Mouse (Mus musculus) heart, postnatal 0 days (tissue): ENCODE measurements around the gene Pitpnb. TPM values are rescaled to one million over a fixed set of nuclear protein-coding genes. Genes with fewer than 3 reads are reported as not detected.

ENCODE experiments used
- ATAC-seq: fragments of 200-750 bp; cut with Nextera tagmentation; 2 replicates; pipeline ENCODE4 v1.8.0; 2017; ENCODE audit warnings: low read depth, moderate number of reproducible peaks, moderate library complexity; ENCODE audit not compliant: insufficient read depth
- DNase-seq: peaks from one replicate; pipeline ENCODE4 v3.0.0-alpha.2; 2016; ENCODE audit warnings: low spot score
- H3K27ac ChIP-seq: fragments of 300-500 bp; sonication (generic); 2 replicates; pipeline ENCODE4 v1.5.1; 2014; ENCODE audit warnings: low read depth, mild to moderate bottlenecking
- H3K27me3 ChIP-seq: fragments of 300-500 bp; sonication (generic); 2 replicates; pipeline ENCODE4 v1.6.1; 2014; ENCODE audit warnings: low read length, mixed read lengths; ENCODE audit not compliant: control insufficient read depth, insufficient read depth
- H3K36me3 ChIP-seq: fragments of 300-500 bp; sonication (generic); replicated peaks from 2 replicates; pipeline ENCODE4 v1.6.1; 2014; ENCODE audit warnings: low read length, mixed read lengths; ENCODE audit not compliant: control insufficient read depth, insufficient read depth
- H3K4me1 ChIP-seq: fragments of 300-500 bp; sonication (generic); 2 replicates; pipeline ENCODE4 v1.6.1; 2014; ENCODE audit warnings: antibody characterized with exemption; ENCODE audit not compliant: control insufficient read depth, insufficient read depth
- H3K4me2 ChIP-seq: fragments of 300-500 bp; sonication (generic); 2 replicates; pipeline ENCODE4 v1.6.1; 2014; ENCODE audit warnings: low read depth, mild to moderate bottlenecking, low read length, moderate library complexity
- H3K4me3 ChIP-seq: fragments of 300-500 bp; sonication (generic); 2 replicates; pipeline ENCODE4 v1.5.1; 2014; ENCODE audit warnings: low read depth, low read length
- H3K9ac ChIP-seq: fragments of 300-500 bp; sonication (generic); replicated peaks from 2 replicates; pipeline ENCODE4 v1.6.1; 2014; ENCODE audit warnings: low read depth, low read length, mixed read lengths
- H3K9me3 ChIP-seq: fragments of 300-500 bp; sonication (generic); replicated peaks from 2 replicates; pipeline ENCODE4 v1.6.1; 2016; ENCODE audit warnings: low read length; ENCODE audit not compliant: control insufficient read depth
- CTCF ChIP-seq: IDR thresholded peaks from 2 replicates; pipeline ENCODE4 v1.5.1; 2016; ENCODE audit warnings: antibody characterized with exemption, control low read depth, low read depth
- EP300 ChIP-seq: IDR thresholded peaks from 2 replicates; pipeline ENCODE4 v1.6.1; 2016; ENCODE audit warnings: antibody characterized with exemption, low read depth
- WGBS: fragments of 180-500 bp; shearing (Covaris S2); extraction: QIAGEN DNeasy Blood & Tissue Kit; methylation state at CpG from one replicate; pipeline ENCODE4 v1.1.7; 2014; 5-methylcytosine and 5-hydroxymethylcytosine counted together
- polyA plus RNA-seq: library from polyadenylated mRNA; unstranded; fragments of >200 nt; fragmentation: Nextera tagmentation; extraction: Ambion mirVana; gene quantifications from 2 replicates; pipeline ENCODE4 v1.2.1, GENCODE M21; 2015
- total RNA-seq: library from RNA; depleted of rRNA; stranded (reverse); fragments of >200 nt; gene quantifications from 2 replicates; pipeline ENCODE4 v1.2.3, GENCODE M21; 2014; ENCODE audit warnings: low replicate concordance

The Pitpnb gene
- total and polyA plus RNA-seq, 2 experiments from 2014 or later: 2.3 to 56.1 TPM

DNA sequence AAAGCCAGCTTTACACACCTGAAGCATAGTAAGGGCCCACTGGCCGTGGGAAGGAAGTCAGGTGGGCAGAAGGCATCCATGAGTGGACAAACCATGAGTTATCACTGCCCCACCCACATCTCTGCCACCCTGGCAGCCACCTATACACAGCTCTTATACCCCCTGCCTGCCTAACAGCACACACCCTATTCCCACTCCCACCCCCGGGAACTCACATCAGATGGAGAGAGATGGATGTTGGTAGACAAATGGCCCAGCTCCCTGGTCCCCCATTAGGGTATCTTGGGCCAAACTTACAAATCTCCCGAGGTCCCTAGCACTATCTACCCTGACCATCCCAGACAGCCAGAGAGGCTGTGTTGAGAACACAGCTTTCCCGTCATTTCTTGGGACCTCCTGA is 68.7 kb downstream of the Pitpnb start:
- no peak for TF ChIP-seq CTCF
- no peak for TF ChIP-seq EP300
- 54% methylated on average over 4 of the region's 4 CpGs for WGBS
- Histone ChIP-seq H3K27ac (no peak overlapping the region), H3K27me3 (peaks cover 15% of the 10 kb centered on the region), H3K36me3 (no peaks in the 10 kb centered on the region), H3K9ac (no peak overlapping the region), H3K9me3 (no peaks in the 10 kb centered on the region), H3K4me3 (no peak overlapping the region), H3K4me2 (no peak overlapping the region), H3K4me1 (peaks cover 6% of the 10 kb centered on the region; the same call in 1 of the 2 replicates)
- ATAC-seq (no peak), DNase-seq (no peak)

DNA sequence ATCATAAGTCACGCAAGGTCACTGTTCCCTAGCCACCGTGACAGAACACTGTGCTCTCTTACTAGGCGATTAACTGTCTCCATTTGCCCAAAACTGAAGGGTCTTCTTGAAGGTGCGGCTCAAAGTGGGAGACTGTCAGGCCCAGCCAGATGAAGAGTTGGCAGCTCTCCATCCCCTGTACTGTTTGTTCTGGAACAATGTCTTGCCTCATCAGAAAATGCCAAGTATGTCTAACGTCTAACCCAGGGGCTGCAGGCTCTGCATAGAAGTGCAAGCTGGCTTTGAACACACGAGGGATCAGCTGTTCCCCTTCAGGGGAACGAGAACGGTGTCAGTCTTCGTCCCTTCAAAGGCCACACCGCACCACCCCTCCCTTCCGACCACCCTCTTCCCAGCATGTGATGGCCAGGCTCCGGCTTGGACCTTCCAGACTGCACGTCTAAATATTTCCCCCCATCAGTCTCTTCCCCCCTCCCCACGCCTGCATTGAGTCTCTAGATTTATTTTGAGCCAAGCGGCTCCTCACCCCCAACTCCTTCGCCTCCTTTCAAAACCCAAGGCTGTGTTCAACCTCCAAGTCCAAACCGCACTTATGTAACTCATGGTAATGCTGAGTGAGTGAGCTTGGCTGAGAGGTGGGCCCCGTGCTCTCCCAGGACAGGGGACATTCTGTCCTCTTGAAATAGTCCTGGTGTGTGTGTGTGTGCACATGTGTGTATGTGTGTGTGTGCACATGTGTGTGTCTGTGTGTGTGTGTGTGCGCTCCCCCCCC is 71.5 kb downstream of the Pitpnb start:
- DNase-seq: no peak

DNA sequence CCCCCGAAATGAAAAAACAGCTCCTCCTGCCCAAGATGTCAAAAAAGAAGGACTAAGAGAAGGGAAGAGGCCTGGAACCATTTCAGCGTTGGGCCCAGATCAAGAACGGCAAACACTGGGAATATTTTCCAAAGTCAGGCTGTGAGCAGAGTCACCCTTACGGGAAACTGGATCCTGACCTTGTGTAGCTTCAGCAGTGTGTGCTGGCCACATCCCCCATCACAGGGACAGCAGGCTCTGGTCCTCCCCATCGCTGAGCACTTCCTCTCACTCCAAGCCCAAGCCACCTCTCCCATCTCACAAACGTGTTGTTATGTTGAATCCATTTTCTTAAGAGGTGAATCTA is 72.1 kb downstream of the Pitpnb start:
- Histone ChIP-seq H3K27me3 (peaks cover 17% of the 10 kb centered on the region), H3K27ac (no peak overlapping the region), H3K4me3 (no peak overlapping the region), H3K36me3 (no peaks in the 10 kb centered on the region), H3K9me3 (no peaks in the 10 kb centered on the region), H3K9ac (no peak overlapping the region), H3K4me2 (no peak overlapping the region), H3K4me1 (no peaks in the 10 kb centered on the region)
- TF ChIP-seq CTCF (no peak), EP300 (no peak)
- DNase-seq (no peak), ATAC-seq (no peak)
- 71% methylated on average over 6 of the region's 6 CpGs for WGBS

More for the DNA sequence above, 71.5 kb downstream of the Pitpnb start:
- H3K9me3 ChIP-seq: no peaks in the 10 kb centered on the region
- H3K27ac ChIP-seq: no peak overlapping the region
- no peak overlapping the region for H3K4me3 ChIP-seq
- H3K27me3 ChIP-seq: peaks cover 17% of the 10 kb centered on the region
- no peak overlapping the region for H3K4me2 ChIP-seq
- no peak for ATAC-seq
- H3K36me3 ChIP-seq: no peaks in the 10 kb centered on the region
- 68% methylated on average over 19 of the region's 19 CpGs for WGBS
- H3K9ac ChIP-seq: no peak overlapping the region
- H3K4me1 ChIP-seq: no peaks in the 10 kb centered on the region
- no peak for TF ChIP-seq CTCF

DNA sequence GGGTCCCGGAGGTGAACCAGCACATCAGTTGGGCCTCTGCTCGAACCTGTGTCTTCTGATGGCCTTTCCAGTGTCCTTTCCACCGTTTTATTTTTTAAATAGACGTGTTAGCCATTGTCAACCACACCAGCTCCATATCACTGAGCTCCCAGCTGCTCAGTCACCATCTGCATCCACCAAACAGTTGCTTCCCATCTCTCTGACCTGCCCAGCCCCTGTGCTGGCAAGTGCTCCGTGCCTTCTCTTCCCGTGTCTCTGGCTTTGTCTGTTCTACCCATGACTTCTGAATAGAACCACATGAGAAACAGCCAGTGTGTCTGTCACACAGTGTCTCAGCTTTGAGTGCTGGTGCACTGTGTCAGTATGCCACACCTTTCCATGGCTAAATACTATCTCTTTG is 74.2 kb downstream of the Pitpnb start:
- ATAC-seq (no peak), DNase-seq (no peak)
- Histone ChIP-seq H3K9me3 (no peaks in the 10 kb centered on the region), H3K4me1 (peaks cover 7% of the 10 kb centered on the region), H3K27me3 (peaks cover 9% of the 10 kb centered on the region; the same call in 1 of the 2 replicates), H3K4me3 (no peak overlapping the region), H3K9ac (no peak overlapping the region), H3K27ac (no peak overlapping the region), H3K4me2 (no peak overlapping the region), H3K36me3 (no peaks in the 10 kb centered on the region)
- no peak for TF ChIP-seq EP300
- TF ChIP-seq CTCF: no peak
- 72% methylated on average over 6 of the region's 6 CpGs for WGBS

DNA sequence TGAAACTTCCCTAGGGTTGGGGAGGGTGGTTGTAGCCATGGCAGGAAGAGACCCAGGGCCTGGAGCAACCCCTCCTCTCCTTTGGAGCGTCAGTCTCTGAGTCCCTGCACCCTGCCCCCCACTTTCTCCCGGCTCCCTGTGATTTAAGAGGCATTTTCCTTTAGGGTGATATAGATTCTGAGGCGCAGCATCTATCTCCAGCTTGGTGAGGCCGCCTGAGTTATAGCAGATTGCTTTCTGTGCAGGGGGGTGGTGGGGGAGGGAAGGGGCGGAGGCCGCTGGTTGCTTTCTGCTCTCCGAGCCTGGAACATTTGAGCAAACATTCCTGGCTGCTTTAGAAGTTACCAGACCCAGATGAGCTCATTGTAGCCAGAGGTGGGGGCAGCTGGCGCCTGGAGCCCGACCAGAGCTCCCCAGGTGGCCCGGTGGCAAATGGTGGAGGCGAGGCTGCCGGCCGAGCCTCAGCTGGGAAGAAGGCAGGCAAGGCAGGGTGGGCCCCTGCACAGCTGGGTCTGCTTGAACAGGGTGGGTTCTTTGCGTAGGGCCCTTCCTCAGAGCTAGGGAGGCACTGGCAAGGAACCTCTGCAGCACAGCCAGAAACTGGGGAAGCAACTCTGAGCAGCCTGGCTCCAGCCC is 78.0 kb downstream of the Pitpnb start:
- Histone ChIP-seq H3K27me3 (peaks cover 32% of the 10 kb centered on the region), H3K9me3 (no peaks in the 10 kb centered on the region), H3K4me3 (no peak overlapping the region), H3K9ac (no peak overlapping the region), H3K36me3 (no peaks in the 10 kb centered on the region), H3K4me1 (peaks cover 7% of the 10 kb centered on the region), H3K4me2 (no peak overlapping the region), H3K27ac (peak overlapping the region; percentile 34; the same call in 1 of the 2 replicates)
- TF ChIP-seq EP300 (no peak), CTCF (no peak)
- ATAC-seq (peak; percentile 66), DNase-seq (peak; percentile 63)
- WGBS: 14% methylated on average over 14 of the region's 14 CpGs
